Mouse (Mus musculus): Measurements from ENCODE around the gene Lrrc2. TPM values are rescaled to one million over a fixed set of nuclear protein-coding genes. Genes with fewer than 3 reads are reported as not detected.

Gene Lrrc2
- total RNA-seq, 2 experiments from 2014 or later, result 0.73 to 2.1 TPM

DNA sequence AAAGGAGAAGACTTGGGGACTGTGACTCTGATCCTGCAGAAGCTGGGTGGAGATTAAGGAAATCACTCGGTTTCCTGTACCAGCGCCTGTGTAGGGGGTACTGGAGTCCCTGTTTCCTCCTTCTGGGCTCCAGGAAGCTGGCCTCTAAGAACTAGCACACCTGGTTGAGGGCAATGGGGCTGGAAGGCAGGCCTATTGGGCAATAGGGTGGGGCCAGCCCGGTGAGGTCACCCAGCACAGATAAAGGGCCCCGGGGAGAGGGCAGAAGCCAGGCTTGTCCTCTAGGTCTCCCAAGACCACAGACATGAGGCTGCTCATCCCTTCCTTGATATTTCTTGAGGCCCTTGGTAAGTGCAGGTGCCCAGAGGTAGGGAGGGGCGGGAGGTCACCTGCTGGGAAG, 67.7 kb downstream of the Lrrc2 start, which contains the start of gene Ltf:
TSS of gene Ltf (plus strand) at position 250 of the 400 bp plus-strand sequence.
- DNase-seq (ENCODE audit: low spot score in 2 of 2), result no peak
- intact Hi-C loops (cut with DNase I), result no loop called here

DNA sequence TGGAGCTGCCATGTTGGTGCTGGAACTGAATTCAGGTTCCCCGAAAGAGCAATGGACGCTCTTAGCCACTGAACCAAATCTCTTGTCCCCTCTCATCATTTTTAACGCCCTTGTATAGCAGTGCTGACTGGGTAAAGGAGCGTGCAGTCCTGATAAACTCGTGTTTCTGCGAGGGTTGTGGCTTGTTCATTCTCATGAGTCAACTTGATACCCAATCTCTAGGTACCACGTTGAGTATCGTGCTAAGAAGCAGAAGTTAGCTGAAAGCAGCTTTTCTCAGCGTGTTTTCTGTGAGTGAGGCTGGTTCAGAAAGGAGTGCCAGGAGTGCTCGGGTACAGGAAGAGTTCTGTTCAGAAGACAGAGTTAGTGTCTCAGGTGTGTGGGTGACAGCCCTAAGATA, 75.4 kb downstream of the Lrrc2 start:
- intact Hi-C loops (cut with DNase I), result no loop called here
- DNase-seq (ENCODE audit: low spot score in 2 of 2), result no peak

Small RNA genes lying within 50 kb of the gene (microRNA-seq; reads per million reads assigned to microRNA genes)
- gene Gm24269, result 0 reads per million in 2 experiments

Other genes starting within 250 kb of the Lrrc2 start
- gene Myl3, start 209.7 kb upstream of the Lrrc2 start, total RNA-seq (2021), result not detected
- gene Pth1r, start 204.4 kb upstream of the Lrrc2 start, total RNA-seq (2021), result 1 to 10 TPM; 5.5 to 5.9 TPM
- not detected for gene Prss42, start 153.4 kb upstream of the Lrrc2 start, total RNA-seq (2021)
- not detected for gene Prss44, start 137.6 kb upstream of the Lrrc2 start, total RNA-seq (2021)
- under 1 TPM in 1 of 2 experiments, not detected in 1; 0.14 TPM for gene Prss43, start 124.9 kb upstream of the Lrrc2 start, total RNA-seq (2021)
- under 1 TPM; 0.27 to 0.39 TPM for gene Prss45, start 117.0 kb upstream of the Lrrc2 start, total RNA-seq (2021)
- gene Prss46, start 107.0 kb upstream of the Lrrc2 start, total RNA-seq (2021), result not detected
- under 1 TPM in 1 of 2 experiments, not detected in 1; 0.71 TPM for gene Prss50, start 93.6 kb upstream of the Lrrc2 start, total RNA-seq (2021)
- gene Als2cl, start 71.7 kb upstream of the Lrrc2 start, total RNA-seq (2021), result 1 to 10 TPM; 8.2 to 10.0 TPM
- gene Tmie, start 71.4 kb upstream of the Lrrc2 start, total RNA-seq (2021), result 1 to 10 TPM; 2.7 to 4.1 TPM
- gene Fam240a, start 34.7 kb upstream of the Lrrc2 start, total RNA-seq (2021), result not detected
- under 1 TPM in 1 of 2 experiments, not detected in 1; 0.43 TPM for gene Tdgf1, start 5.4 kb upstream of the Lrrc2 start, total RNA-seq (2021)
- under 1 TPM; 0.18 to 0.46 TPM for gene Rtp3, start 39.0 kb downstream of the Lrrc2 start, total RNA-seq (2021)
- gene Ltf, start 67.7 kb downstream of the Lrrc2 start, total RNA-seq (2021), result not detected
- gene Ccrl2, start 106.0 kb downstream of the Lrrc2 start, total RNA-seq (2021), result 1 to 10 TPM; 1.0 to 1.1 TPM
- gene Lrrfip2, start 166.0 kb downstream of the Lrrc2 start, total RNA-seq (2021), result 10 to 100 TPM; 38.7 to 42.8 TPM